In genomic region chr14:14684771-14685170, GRCm38 (mm10) we compare ENCODE assay signal across 29 mouse cellular contexts. TPM values are rescaled to one million over a fixed set of nuclear protein-coding genes. Genes with fewer than 3 reads are reported as not detected.
DNase-seq lines count a peak whose midpoint lies in the region; ATAC-seq and TF ChIP-seq lines count a peak whose summit lies in the region.
"Had no signal": no experiment of that assay in that cellular context is flagged by ENCODE, and none has a peak within 500 bp of the region (broad histone marks: within the 10 kb centered on the region; RNA-seq: fewer than 3 reads in every experiment).

No protein-coding gene starts in this region.

- peaks cover 3% of the 10 kb centered on the region; the same call in 1 of the 2 replicates for H3K4me1 ChIP-seq in lung, adult 2 months (ENCODE audit: control insufficient read depth, insufficient read depth, low read length)
- peaks cover 33% of the 10 kb centered on the region for H3K4me1 ChIP-seq in bone marrow macrophage, adult 2 months (ENCODE audit: control insufficient read depth, insufficient read depth, low read length)
- H3K4me1 ChIP-seq in kidney, embryonic 16.5 days (ENCODE audit: insufficient read depth, low read length): no peaks in the 10 kb centered on the region
- H3K4me1 ChIP-seq: embryonic facial prominence, embryonic 15.5 days; forebrain, embryonic 15.5 days; limb, embryonic 15.5 days; midbrain, embryonic 13.5 days had no signal

- no peak for TF ChIP-seq CTCF in lung, adult 2 months (IDR thresholded peaks at IDR 0.05; ENCODE audit: insufficient read depth, low read length)
- no peak for TF ChIP-seq CTCF in bone marrow macrophage, adult 2 months (IDR thresholded peaks at IDR 0.05; ENCODE audit: low read depth, low read length)

- TF ChIP-seq POLR2A in lung, adult 2 months (IDR thresholded peaks at IDR 0.05; ENCODE audit: borderline replicate concordance, extremely low read depth, low read depth, low read length): no peak
- no peak for TF ChIP-seq POLR2A in bone marrow macrophage, adult 2 months (IDR thresholded peaks at IDR 0.05; ENCODE audit: borderline replicate concordance, low read depth, low read length)

- peak; percentile 84 for ATAC-seq in megakaryocyte, adult 5-6 weeks (ENCODE audit: poor library complexity, severe bottlenecking)
- ATAC-seq in kidney, embryonic 16.5 days (ENCODE audit: low FRiP score, low TSS enrichment): no peak
- ATAC-seq: forebrain, embryonic 15.5 days; midbrain, embryonic 13.5 days had no signal

- no peak overlapping the region for H3K9ac ChIP-seq in kidney, embryonic 16.5 days (replicated peaks; ENCODE audit: low read length)
- H3K9ac ChIP-seq: embryonic facial prominence, embryonic 15.5 days; forebrain, embryonic 15.5 days; hindbrain, embryonic 14.5 days; limb, embryonic 15.5 days; liver, embryonic 14.5 days; lung, embryonic 15.5 days; midbrain, embryonic 13.5 days had no signal

- H3K27ac ChIP-seq in bone marrow macrophage, adult 2 months (ENCODE audit: insufficient read depth, low read depth, low read length): peak overlapping the region; percentile 81
- H3K27ac ChIP-seq in kidney, embryonic 16.5 days (ENCODE audit: low read length): no peak overlapping the region
- H3K27ac ChIP-seq: embryonic facial prominence, embryonic 15.5 days; forebrain, embryonic 15.5 days; heart, adult 2 months; hindbrain, embryonic 14.5 days; left cerebral cortex, adult 2 months; limb, embryonic 15.5 days; liver, embryonic 14.5 days; lung, embryonic 15.5 days; midbrain, embryonic 13.5 days; stomach, postnatal 0 days had no signal

- WGBS in lung, adult 2 months: 60% methylated on average over 4 of the region's 4 CpGs
- 77% methylated on average over 4 of the region's 4 CpGs for whole genome bisulfite sequencing in kidney, embryonic 16.5 days

- H3K27me3 ChIP-seq in kidney, embryonic 16.5 days (ENCODE audit: insufficient read depth, low read length): no peaks in the 10 kb centered on the region
- H3K27me3 ChIP-seq: embryonic facial prominence, embryonic 15.5 days; forebrain, embryonic 15.5 days; limb, embryonic 15.5 days; lung, embryonic 15.5 days; megakaryocyte, embryonic 14.5 days; midbrain, embryonic 13.5 days had no signal

- no peaks in the 10 kb centered on the region for H3K36me3 ChIP-seq in kidney, embryonic 16.5 days (ENCODE audit: insufficient read depth, low read length)
- H3K36me3 ChIP-seq: embryonic facial prominence, embryonic 15.5 days; forebrain, embryonic 15.5 days; limb, embryonic 15.5 days; lung, embryonic 15.5 days; midbrain, embryonic 13.5 days had no signal

- no peaks in the 10 kb centered on the region for H3K9me3 ChIP-seq in kidney, embryonic 16.5 days (ENCODE audit: low read length)
- H3K9me3 ChIP-seq: embryonic facial prominence, embryonic 15.5 days; forebrain, embryonic 15.5 days; limb, embryonic 15.5 days; lung, embryonic 15.5 days; megakaryocyte, embryonic 14.5 days; midbrain, embryonic 13.5 days had no signal

- H3K4me2 ChIP-seq in kidney, embryonic 16.5 days (replicated peaks; ENCODE audit: low read depth, low read length): no peak overlapping the region
- H3K4me2 ChIP-seq: embryonic facial prominence, embryonic 15.5 days; forebrain, embryonic 15.5 days; hindbrain, embryonic 14.5 days; limb, embryonic 15.5 days; lung, embryonic 15.5 days; midbrain, embryonic 13.5 days had no signal

- H3K4me3 ChIP-seq in lung, adult 2 months (replicated peaks; ENCODE audit: extremely low read depth, low read depth, low read length): no peak overlapping the region
- H3K4me3 ChIP-seq in bone marrow macrophage, adult 2 months (ENCODE audit: insufficient read depth, low read length): no peak overlapping the region
- H3K4me3 ChIP-seq in kidney, embryonic 16.5 days (ENCODE audit: low read length): no peak overlapping the region
- H3K4me3 ChIP-seq: embryonic facial prominence, embryonic 15.5 days; forebrain, embryonic 15.5 days; heart, adult 2 months; left cerebral cortex, adult 2 months; limb, embryonic 15.5 days; lung, embryonic 15.5 days; megakaryocyte, embryonic 14.5 days; midbrain, embryonic 13.5 days had no signal

- peak; percentile 12 for DNase-seq in lung, postnatal 36 days
- no peak for DNase-seq in lung, adult 2 months
- DNase-seq in layer of hippocampus, postnatal 25 days (ENCODE audit: extremely low spot score in 1 of 2, low spot score in 1 of 2): no peak
- no peak for DNase-seq in heart, adult 8-10 months (ENCODE audit: low spot score)
- DNase-seq: adrenal gland, adult 8-10 months; cerebellum, adult 2 months; cerebellum, postnatal 36 days; gastrocnemius, postnatal 14 days; kidney, adult 8-10 months; kidney, postnatal 25 days; layer of hippocampus, adult 9-11 months; left cerebral cortex, postnatal 4 days; right cerebral cortex, postnatal 14 days; thymus, adult 2 months; thymus, postnatal 4 days had no signal

RNA-seq across cellular contexts. Expression of gene Slc4a7, which starts 17.3 kb away (rescaled TPM):
- polyA plus RNA-seq in lung, adult 2 months (2012; rRNA removed): 2.8 and 4.3 TPM in 2 replicates
- polyA plus RNA-seq in bone marrow macrophage, adult 2 months (2012; ENCODE audit: insufficient read depth, insufficient read length, missing spikeins): 37.0 and 38.6 TPM in 2 replicates
- total RNA-seq in megakaryocyte, adult 5-6 weeks (2015): 23.9 and 26.7 TPM in 2 replicates
- total RNA-seq in megakaryocyte, adult 5-6 weeks (2017): 28.2 and 29.0 TPM in 2 replicates
- polyA plus RNA-seq in kidney, embryonic 16.5 days (2015; fragmentation: Nextera tagmentation; extraction: Ambion mirVana): 13.3 and 17.0 TPM in 2 replicates
- 10 to 100 TPM; 40.1 to 48.5 TPM for total RNA-seq in layer of hippocampus, postnatal 25 days (2021)
- 10 to 100 TPM; 15.5 to 18.1 (median 16.9) TPM for total RNA-seq in heart, adult 8-10 months (2022)
